9 mouse cellular contexts compared by ENCODE assay signal in the genomic region with DNA sequence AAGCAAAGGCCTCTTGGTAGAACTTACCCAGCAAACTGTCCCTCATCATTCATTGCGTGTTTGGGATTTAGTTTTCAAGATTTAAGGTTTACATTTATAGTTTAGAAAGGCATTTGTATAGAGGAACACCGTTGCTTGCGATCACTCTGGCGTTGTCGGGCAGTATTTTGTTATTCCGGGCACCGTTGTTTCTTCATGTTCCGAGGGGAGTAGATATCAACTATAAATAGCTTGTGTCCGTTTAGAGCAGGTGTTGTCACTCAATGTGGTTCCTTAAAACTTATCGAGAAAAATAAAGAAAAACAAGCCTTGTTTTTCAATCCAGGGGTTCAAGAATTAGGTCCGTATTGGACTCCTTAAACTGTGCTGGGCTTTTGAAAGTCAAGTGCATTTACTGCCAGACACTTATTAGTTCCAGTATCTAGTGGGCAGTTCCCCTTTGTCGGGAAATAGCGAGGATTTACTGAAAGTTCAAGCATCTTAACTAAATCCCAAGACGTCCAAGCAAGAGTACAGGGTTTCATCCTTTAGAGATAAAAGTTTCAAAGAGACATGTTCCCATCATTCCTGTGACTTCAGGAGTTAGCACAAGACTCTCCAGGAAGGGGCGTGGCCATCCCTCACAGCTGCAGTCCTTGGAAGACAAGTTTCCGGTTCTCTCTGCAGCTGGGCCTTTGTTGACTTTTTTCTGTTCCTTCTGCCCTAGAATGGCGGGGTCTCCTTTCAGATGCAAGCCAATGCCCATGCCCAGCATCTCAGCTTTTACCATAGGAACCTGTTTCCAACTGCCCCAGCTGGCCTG. TPM values are rescaled to one million over a fixed set of nuclear protein-coding genes. Genes with fewer than 3 reads are reported as not detected.
DNase-seq lines count a peak whose midpoint lies in the region; ATAC-seq and TF ChIP-seq lines count a peak whose summit lies in the region.
"Had no signal": no experiment of that assay in that cellular context is flagged by ENCODE, and none has a peak within 500 bp of the region (broad histone marks: within the 10 kb centered on the region; RNA-seq: fewer than 3 reads in every experiment).

No protein-coding gene starts in this region.

- WGBS in liver, embryonic 14.5 days (ENCODE audit: insufficient replicate concordance) = 17% methylated on average over 17 of the region's 17 CpGs

- H3K36me3 ChIP-seq in liver, embryonic 14.5 days (replicated peaks; ENCODE audit: control insufficient read depth, insufficient read depth, low read depth) = no peaks in the 10 kb centered on the region
- H3K36me3 ChIP-seq: midbrain, embryonic 12.5 days; stomach, embryonic 15.5 days had no signal

- H3K4me1 ChIP-seq in liver, embryonic 14.5 days (replicated peaks; ENCODE audit: control insufficient read depth in 2 of 2, insufficient read depth in 2 of 2, low read length in 1 of 2) = no peaks in the 10 kb centered on the region; a peak in 1 of 4 replicates
- H3K4me1 ChIP-seq: stomach, embryonic 15.5 days had no signal

- peak; percentile 23 for ATAC-seq in granulocyte monocyte progenitor cell, adult 5-6 weeks (replicated peaks; ENCODE audit: poor library complexity, severe bottlenecking)
- no peak for ATAC-seq in liver, embryonic 14.5 days (ENCODE audit: insufficient read depth)

- no peak overlapping the region; the same call in 1 of the 2 replicates for H3K9ac ChIP-seq in liver, embryonic 14.5 days (replicated peaks)
- H3K9ac ChIP-seq: midbrain, embryonic 12.5 days; stomach, embryonic 15.5 days had no signal

- no peak overlapping the region for H3K27ac ChIP-seq in liver, embryonic 14.5 days
- H3K27ac ChIP-seq: midbrain, embryonic 12.5 days; stomach, embryonic 15.5 days had no signal

- H3K9me3 ChIP-seq in liver, embryonic 14.5 days (ENCODE audit: control insufficient read depth, low read length) = no peaks in the 10 kb centered on the region
- H3K9me3 ChIP-seq: midbrain, embryonic 12.5 days; stomach, embryonic 15.5 days had no signal

- DNase-seq in spleen, postnatal 4 days (ENCODE audit: low spot score in 2 of 2) = peak; percentile 39 to 71
- no peak for DNase-seq in spleen, adult 18-20 months
- no peak for DNase-seq in liver, embryonic 14.5 days (ENCODE audit: low read depth in 3 of 3, low spot score in 3 of 3)
- peak; percentile 78 for DNase-seq in thymus, postnatal 4 days
- no peak for DNase-seq in ovary, postnatal 14 days (ENCODE audit: low spot score)
- no peak for DNase-seq in right cerebral cortex, postnatal 10 days (ENCODE audit: low spot score in 2 of 2)

- TF ChIP-seq EP300 in liver, embryonic 14.5 days (IDR thresholded peaks at IDR 0.05; ENCODE audit: low read depth) = no peak

- peak overlapping the region; percentile 11 to 36; a peak in 2 of 4 replicates for H3K4me3 ChIP-seq in liver, embryonic 14.5 days (ENCODE audit: insufficient read depth in 1 of 2, low read depth in 2 of 2, low read length in 2 of 2)
- H3K4me3 ChIP-seq: midbrain, embryonic 12.5 days had no signal

- TF ChIP-seq CTCF in liver, embryonic 14.5 days (IDR thresholded peaks at IDR 0.05; ENCODE audit: low read depth) = no peak

- peak overlapping the region; percentile 49 for H3K4me2 ChIP-seq in liver, embryonic 14.5 days (ENCODE audit: low read depth)

- H3K27me3 ChIP-seq in liver, embryonic 14.5 days (ENCODE audit: control insufficient read depth, insufficient read depth, low read length) = peaks cover 10% of the 10 kb centered on the region
- H3K27me3 ChIP-seq: stomach, embryonic 15.5 days had no signal

RNA-seq across cellular contexts. Expression of gene Syk, which starts 1.9 kb away (rescaled TPM):
- total RNA-seq in granulocyte monocyte progenitor cell, adult 5-6 weeks (2014; fragmentation: Nextera tagmentation) = 60.0 and 80.7 TPM in 2 replicates
- 64.1 and 70.9 TPM in 2 replicates for total RNA-seq in granulocyte monocyte progenitor cell, adult 5-6 weeks (2017)
- 3.4 and 4.3 TPM in 2 replicates for polyA plus RNA-seq in liver, embryonic 14.5 days (2012; rRNA removed)
- polyA plus RNA-seq in liver, embryonic 14.5 days (2014; fragmentation: Nextera tagmentation; extraction: Ambion mirVana) = 4.2 and 4.3 TPM in 2 replicates

RNA-seq across cellular contexts. Expression of gene Diras2, which starts 53.8 kb away (rescaled TPM):
- 1.4 and 3.8 TPM in 2 replicates for total RNA-seq in granulocyte monocyte progenitor cell, adult 5-6 weeks (2014; fragmentation: Nextera tagmentation)
- 2.7 and 4.5 TPM in 2 replicates for total RNA-seq in granulocyte monocyte progenitor cell, adult 5-6 weeks (2017)
- 0.16 and 0.20 TPM in 2 replicates for polyA plus RNA-seq in liver, embryonic 14.5 days (2012; rRNA removed)
- 0.03 and 0.06 TPM in 2 replicates for polyA plus RNA-seq in liver, embryonic 14.5 days (2014; fragmentation: Nextera tagmentation; extraction: Ambion mirVana)

Comparison
In these comparisons a context has a peak if more than half of its experiments do, and no peak if none do; other contexts are left out.
1. DNase-seq: peak in spleen, postnatal 4 days (2 of 2) and thymus, postnatal 4 days (single experiment); none in spleen, adult 18-20 months (0 of 2), liver, embryonic 14.5 days (0 of 3), ovary, postnatal 14 days (single experiment) and right cerebral cortex, postnatal 10 days (0 of 2).